Mouse (Mus musculus) bone marrow, adult 2 months (tissue): Measurements from ENCODE around the gene Tm7sf3.

Experiments
- CTCF ChIP-seq: fragments of 200-500 bp; IDR thresholded peaks from 2 replicates; pipeline ENCODE4 v1.5.1; 2011; ENCODE audit warnings: low read length, control low read depth; ENCODE audit not compliant: control insufficient read depth, insufficient read depth
- POLR2A ChIP-seq: fragments of 200-500 bp; IDR thresholded peaks from 2 replicates; pipeline ENCODE4 v1.6.1; 2011; ENCODE audit warnings: low read depth, mild to moderate bottlenecking, control low read depth, low read length, borderline replicate concordance; ENCODE audit not compliant: control insufficient read depth

- TF ChIP-seq CTCF = no peak
- no peak for TF ChIP-seq POLR2A
Observed at GRCm38 (mm10) chr6:146615891-146616290, 26.7 kb downstream of the Tm7sf3 start.
